Mouse (Mus musculus) heart, postnatal 0 days (tissue): ENCODE data around the gene T.

ENCODE experiments used
- CTCF ChIP-seq: IDR thresholded peaks from 2 replicates; pipeline ENCODE4 v1.5.1; 2016; ENCODE audit warnings: antibody characterized with exemption, control low read depth, low read depth
- EP300 ChIP-seq: IDR thresholded peaks from 2 replicates; pipeline ENCODE4 v1.6.1; 2016; ENCODE audit warnings: antibody characterized with exemption, low read depth

GRCm38 (mm10) chr17:8463482-8464128, 29.4 kb downstream of the T start:
- TF ChIP-seq CTCF (peak; percentile 84), EP300 (no peak)
